Mouse (Mus musculus): ENCODE measurements around the gene Vasn. TPM values are rescaled to one million over a fixed set of nuclear protein-coding genes. Genes with fewer than 3 reads are reported as not detected.
A peak's percentile ranks its signal among the peaks of the same experiment; 100 is the strongest.
"Not testable (repeated sequence)": the region's sequence is repeated elsewhere in the genome, so short reads cannot be mapped to it uniquely, and the experiment has no call there.

Vasn gene
- total RNA-seq, 2 experiments from 2014 or later = 10.0 to 15.3 TPM

DNA sequence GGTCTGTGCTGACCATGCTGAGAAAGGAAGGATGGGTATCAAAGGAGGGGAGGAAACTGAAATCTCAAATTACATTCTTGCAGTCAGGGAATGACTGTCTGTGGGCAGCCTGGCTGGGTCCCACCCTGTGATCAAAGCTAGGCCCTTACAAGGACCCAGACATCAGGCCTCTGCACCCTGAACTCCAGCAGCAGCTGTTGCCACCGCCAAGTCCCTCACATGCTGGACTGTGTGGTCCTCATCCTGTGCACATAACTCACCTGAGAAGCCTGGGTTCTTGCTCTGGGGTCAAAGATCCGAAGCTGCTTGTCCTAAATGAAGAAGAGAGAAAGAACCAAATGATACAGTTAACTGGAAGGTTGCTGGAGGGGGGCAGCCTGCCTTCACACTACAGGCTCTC lies 21.9 kb downstream of the Vasn start:
- DNase-seq (ENCODE audit: low spot score in 2 of 2) = no peak

DNA sequence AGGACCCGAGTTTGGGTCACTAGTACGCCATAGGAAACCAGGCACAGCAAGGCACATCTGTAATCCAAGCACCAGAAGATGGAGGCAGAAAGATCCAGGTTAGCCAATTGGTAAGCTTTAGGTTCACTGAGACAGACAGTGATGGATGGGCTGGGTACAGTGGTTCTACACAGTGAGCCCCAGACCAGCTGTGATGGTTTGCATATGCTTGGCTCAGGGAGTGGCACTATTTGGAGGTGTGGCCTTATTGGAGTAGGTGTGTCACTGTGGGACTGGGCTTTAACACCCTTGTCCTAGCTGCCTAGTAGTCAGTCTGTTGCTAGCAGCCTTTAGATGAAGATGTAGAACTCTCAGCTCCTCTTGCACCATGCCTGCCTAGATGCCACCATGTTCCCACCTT lies 24.1 kb downstream of the Vasn start:
- no peak for DNase-seq (ENCODE audit: low spot score in 2 of 2)

DNA sequence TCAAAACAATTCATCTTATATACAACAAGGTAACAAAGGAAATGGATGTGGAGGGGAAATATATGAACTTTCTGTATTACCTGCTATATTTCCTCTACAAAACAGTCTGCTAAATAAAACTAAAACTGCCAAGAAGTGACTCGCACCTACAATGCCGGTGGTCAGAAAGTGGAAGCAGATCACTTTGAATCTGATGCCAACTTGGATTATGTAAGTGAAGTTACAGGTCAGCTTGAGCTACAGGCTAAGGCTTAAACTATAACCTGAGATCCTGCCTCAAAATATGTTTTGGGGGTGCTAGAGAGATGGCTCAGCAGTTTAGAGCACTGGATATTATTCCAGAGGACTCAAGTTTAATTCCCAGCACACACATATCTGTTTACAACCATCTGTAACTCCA lies 26.0 kb downstream of the Vasn start:
- no peak for DNase-seq (ENCODE audit: low spot score in 2 of 2)

DNA sequence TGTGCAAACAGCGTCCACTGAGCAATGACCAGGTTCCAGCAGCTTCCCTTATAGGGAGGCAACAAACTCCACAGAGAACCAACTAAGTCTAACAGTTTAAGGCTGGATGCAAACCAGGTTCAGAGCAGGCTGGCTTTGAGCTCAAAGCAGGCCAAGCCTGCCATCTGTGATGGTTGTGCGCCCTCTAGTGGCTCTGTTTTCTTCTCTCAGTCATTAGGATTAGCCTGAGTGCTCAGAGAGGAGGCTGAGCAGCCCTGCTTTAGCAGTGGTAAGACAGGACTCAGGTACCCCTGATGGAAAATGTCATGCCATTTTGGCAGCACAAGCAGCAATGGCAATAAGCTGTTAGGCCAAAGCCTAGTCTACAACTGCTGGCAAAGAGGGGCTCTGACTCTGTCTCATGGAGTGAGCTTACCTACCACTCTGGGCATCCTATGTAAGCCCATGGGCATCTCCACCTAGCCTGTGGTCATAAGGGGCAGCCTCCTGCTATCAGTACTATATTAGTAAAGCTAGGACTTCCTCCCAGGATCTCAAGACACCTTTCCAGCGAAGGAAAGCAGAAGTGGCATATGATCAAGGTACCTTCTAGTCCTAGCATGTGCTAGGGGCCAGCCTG lies 27.6 kb downstream of the Vasn start:
- DNase-seq (ENCODE audit: low spot score in 2 of 2) = peak; percentile 85 to 87

DNA sequence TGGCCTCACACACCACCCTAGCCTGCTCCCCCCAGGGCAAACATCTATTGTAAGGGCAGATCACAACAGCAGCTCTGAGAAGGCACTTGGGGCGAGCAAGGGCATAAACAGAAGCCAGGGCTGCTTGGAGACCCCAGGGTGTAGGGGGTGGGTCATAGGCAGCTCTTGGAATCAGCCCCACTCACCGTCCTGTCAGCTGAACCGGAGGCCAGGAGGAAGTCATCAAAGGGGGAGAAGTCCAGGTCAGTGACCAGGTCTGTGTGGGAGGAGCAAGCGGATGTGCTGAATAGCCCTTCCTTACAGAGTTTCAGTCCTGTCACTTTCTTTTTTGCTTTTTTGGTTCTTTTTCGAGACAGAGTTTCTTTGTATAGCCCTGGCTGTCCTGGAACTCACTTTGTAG lies 30.6 kb downstream of the Vasn start:
- DNase-seq (ENCODE audit: low spot score in 2 of 2) = no peak

DNA sequence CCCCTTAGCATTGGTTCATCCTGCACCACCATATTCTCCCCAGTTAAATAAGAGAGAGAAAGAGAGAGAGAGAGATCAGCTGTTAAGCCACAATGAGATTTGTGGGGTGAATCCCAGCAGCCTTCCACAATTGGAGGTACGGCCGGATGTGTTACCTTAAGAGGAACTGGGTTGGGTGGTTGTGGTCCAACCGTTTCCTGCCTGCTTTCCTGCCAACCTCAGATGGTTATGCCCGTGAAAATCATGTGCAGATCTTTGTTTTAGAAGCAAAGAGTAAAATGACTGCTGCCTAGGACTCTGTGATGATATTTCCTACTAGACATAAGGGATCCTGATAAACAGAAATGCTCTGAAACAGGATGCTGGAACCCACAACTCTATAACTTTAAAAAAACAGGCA lies 34.4 kb downstream of the Vasn start:
- no peak for DNase-seq (ENCODE audit: low spot score in 2 of 2)

DNA sequence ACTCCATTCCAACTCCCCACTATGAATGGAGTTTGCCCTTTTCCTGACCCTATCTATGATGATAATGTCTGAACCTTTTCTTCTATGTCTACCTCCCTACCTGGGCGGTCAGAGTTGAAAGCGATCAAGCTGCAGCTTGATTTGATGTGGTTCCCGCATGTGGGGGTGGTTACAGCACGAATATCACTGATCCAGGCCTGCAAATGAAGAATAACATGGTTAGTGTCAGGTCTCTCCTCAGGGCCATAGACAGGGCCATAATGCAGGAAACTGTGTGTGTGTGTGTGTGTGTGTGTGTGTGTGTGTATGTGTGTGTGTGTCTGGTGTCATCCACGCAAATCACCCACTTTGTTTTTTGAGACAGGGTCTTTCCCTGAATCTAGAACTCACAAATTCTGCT lies 37.1 kb downstream of the Vasn start:
- no peak for DNase-seq (ENCODE audit: low spot score in 2 of 2)

DNA sequence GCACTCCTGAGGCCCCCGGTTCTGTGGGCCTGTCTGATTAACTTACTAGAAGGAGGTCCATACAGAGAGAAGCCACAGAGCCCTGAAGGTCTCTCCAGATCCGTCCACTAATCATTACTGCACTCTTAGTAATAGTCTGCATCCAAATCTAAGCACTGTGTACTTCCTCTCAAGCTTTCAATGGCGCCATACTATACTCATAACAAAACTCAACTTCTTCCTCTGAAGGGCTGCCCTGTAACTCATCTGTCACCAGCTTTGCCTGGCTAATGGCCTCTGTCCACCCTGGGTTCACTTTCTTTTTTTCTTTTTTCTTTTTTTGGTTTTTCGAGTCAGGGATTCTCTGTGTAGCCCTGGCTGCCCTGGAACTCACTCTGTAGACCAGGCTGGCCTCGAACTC lies 38.3 kb downstream of the Vasn start:
- no peak for DNase-seq (ENCODE audit: low spot score in 2 of 2)

DNA sequence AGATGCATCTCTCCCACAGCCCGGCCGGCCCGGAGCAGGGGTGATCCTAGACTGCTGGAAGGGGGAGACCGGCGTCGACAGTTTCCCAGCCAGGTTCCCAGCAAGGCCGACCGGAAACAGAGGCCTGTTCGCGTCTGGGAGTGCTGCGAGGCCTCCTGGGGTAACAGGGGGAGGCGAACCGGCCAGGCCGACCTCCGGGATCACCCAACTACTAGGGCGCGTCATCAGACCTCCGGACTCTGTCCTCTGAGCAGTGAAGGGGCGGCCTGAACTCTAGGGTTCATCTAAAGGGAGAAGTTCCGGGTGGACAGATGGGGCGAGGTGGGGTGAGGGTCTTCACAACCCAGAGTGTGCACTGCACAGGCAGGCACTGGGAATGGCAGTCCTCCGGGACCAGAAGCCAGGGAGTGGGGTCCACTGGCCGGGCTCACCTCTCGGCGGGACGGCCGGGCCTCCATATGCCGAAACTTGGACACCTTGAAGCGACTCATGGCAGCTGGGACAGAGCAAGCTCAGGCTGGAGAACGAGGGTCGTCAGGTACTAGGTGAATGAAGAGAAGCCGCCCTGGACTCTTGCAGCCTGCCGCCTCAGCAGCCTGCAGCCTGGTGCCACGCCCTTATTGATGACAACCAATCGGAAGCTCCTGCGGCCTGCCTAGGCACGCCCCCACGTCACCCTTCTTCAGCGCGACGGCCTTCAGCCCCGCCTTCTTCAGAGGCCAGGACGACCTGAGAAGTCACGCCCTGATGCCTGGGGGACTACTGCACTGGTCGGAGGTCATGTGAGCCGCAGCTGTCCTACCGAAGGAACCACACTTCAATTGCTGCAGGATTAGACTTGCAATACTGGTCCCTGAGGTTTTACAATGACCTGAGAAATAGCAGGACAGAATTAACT lies 39.6 kb downstream of the Vasn start, which contains the start of gene Coro7:
TSS of gene Coro7 (minus strand) at position 657 of the 898 bp plus-strand sequence.
- DNase-seq (ENCODE audit: low spot score in 2 of 2) = peak; percentile 75 to 82

DNA sequence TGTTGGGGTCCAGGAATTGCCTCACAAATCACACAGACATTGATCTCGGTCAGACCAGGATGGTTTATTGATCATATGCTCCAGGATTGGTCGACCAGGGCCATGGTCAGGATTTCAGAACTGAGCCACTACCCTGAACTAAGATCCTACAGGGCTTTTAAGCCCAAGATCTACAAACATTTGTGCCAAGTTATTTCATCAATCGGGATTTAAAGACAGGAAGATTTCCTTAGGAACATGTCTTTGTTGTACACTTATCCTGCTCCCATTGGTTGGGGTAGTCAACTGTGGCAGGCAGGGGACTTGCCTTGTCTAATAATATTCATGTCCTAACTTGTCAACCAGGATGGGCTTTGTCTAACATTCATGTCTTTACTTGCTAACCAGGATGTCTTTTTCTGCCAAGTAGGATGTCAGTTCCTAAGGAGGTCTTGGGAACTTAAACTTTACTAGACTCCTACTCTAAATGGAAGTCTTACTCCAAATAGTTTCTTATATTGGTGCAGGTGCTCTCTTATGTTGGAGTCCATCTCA lies 41.2 kb downstream of the Vasn start:
- DNase-seq (ENCODE audit: low spot score in 2 of 2) = not testable (repeated sequence)

DNA sequence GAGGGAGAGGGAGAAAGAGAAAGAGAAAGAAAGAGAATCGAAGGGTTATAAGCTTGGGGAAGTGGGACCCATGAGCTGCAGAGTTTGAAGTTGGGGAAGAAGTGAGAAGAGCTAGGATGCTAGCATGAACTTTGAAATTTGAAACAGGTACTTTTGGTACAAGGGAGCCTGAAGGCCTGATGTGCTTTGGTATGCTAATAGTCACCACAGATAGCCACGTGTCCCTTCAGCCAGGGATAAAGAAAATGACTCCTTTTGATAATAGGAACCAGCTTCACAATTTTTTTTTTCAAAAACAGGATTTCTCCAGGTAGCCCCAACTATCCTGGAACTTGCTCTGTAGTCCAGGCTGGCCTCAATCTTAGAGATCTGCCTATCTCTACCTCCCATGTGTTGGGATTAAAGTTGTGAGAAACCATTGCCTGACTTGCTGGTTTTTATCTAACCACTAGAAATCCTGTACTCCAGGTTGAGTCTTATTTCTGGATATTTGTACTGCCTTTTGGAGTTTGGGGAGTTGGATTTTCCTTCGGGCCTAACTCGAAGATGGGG lies 43.0 kb downstream of the Vasn start:
- no peak for DNase-seq (ENCODE audit: low spot score in 2 of 2)

DNA sequence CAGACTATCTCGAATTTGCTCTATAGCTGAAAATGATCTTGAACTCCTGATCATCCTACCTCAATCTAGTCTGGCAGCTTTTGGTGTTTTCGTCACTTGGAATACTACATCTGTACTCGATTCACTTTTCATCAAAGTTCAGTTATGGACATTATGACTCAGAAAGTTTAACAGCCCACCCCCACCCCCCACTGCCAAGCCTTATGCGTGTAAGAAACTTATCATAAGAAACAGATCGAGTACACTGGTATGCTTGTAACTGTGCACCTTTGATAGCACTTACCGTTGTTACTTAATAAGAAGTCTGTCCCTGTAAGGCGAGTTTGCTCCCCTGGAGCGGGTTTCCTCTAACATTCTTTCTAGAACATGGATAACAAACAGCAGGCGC lies 43.4 kb downstream of the Vasn start:
- no peak for DNase-seq (ENCODE audit: low spot score in 2 of 2)

DNA sequence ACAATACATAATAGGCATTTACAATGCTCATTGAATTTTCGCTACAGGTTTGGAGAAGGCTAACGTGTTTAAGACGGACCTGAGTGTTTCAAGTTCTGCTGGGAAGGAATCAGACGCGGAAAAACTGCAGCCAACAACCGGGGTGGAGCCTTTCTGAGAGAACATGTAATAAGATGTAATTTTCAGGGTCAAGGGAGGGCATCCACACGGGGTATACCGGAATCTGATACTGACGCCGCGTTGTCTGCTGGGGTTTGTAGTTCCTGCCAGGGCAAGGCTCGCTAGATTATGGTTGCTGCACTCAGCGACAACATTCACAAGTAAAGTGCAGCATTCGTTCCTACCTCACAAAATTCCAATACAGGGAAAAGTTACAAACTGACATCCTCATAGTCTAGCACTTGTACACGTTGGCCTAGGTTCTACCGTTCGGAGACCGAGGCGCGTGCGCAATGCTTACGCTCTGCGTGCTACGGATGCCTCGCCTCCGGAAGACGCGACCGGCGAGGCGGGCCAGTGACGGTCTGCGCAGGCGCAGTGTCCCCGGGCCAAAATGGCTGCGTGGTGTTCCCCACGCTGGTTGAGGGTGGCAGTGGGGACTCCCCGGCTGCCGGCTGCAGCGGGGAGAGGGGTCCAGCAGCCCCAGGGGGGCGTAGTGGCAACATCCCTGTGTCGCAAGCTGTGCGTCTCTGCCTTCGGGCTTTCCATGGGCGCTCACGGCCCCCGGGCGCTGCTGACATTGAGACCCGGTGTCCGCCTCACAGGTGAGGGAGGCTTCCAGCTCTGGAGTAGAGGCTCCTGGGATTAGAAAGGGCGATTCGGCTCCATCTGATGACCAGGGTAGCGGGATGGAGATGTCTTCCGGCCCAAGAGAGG lies 44.1 kb downstream of the Vasn start:
- peak; percentile 98 for DNase-seq (ENCODE audit: low spot score in 2 of 2)

DNA sequence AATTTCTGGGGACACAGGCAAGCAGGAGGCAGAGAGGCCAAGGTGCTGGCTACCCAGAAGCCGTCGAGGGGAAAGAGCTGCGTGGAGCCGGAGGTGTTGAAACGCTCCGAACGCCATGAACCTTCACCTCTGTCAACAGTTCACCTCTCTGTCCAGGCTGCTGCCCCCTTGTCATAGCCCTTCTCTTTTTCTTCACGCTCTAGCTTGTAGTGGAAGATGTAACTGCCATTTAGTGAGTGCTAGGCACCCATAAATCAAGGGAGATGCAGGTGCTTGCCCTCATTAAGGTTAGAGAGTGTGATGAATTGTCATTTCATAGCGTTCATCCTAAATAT lies 44.7 kb downstream of the Vasn start:
- DNase-seq (ENCODE audit: low spot score in 2 of 2) = no peak

DNA sequence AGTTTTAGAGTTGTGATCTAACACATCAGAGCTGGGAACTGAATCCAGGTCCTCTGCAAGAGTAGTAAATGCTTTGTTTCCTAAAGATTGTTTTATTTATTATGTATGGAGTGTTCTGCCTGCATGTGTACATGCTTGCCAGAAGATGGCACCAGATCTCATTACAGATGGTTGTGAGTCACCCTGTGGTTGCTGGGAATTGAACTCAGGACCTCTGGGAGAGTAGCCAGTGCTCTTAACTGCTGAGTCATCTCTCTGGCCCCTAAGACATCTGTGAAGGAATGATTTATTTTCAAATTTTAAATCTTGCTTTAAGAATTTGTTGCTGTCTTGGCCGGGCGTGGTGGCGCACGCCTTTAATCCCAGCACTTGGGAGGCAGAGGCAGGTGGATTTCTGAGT lies 49.6 kb downstream of the Vasn start:
- DNase-seq (ENCODE audit: low spot score in 2 of 2) = not testable (repeated sequence)

Other genes with a start within 250 kb of the Vasn start
- gene Adcy9, start 219.4 kb upstream of the Vasn start, total RNA-seq (2021) = 10 to 100 TPM; 32.3 to 51.9 TPM
- 1 to 10 TPM; 7.3 to 8.3 TPM for gene Srl, start 98.1 kb upstream of the Vasn start, total RNA-seq (2021)
- gene Tfap4, start 80.1 kb upstream of the Vasn start, total RNA-seq (2021) = 1 to 10 TPM; 5.1 to 5.7 TPM
- 10 to 100 TPM; 11.3 to 11.5 TPM for gene Glis2, start 45.2 kb upstream of the Vasn start, total RNA-seq (2021)
- gene Pam16, start 15.0 kb upstream of the Vasn start, total RNA-seq (2021) = 100 to 1,000 TPM; 117 to 118 TPM
- 100 to 1,000 TPM; 132 to 145 TPM for gene Dnaja3, start within 50 bp of the Vasn start, total RNA-seq (2021)
- gene Coro7, start 39.8 kb downstream of the Vasn start, total RNA-seq (2021) = 10 to 100 TPM; 21.0 to 25.7 TPM
- gene Nmral1, start 79.4 kb downstream of the Vasn start, total RNA-seq (2021) = 1 to 10 TPM; 3.1 to 4.7 TPM
- 10 to 100 TPM; 73.5 to 83.8 TPM for gene Hmox2, start 86.4 kb downstream of the Vasn start, total RNA-seq (2021)
- 100 to 1,000 TPM; 121 to 147 TPM for gene Cdip1, start 150.4 kb downstream of the Vasn start, total RNA-seq (2021)
- not detected for gene 4930562C15Rik, start 195.5 kb downstream of the Vasn start, total RNA-seq (2021)
- 10 to 100 TPM; 33.3 to 39.0 TPM for gene Ubald1, start 240.4 kb downstream of the Vasn start, total RNA-seq (2021)
- 10 to 100 TPM; 83.7 to 86.4 TPM for gene Mgrn1, start 246.3 kb downstream of the Vasn start, total RNA-seq (2021)